ENCODE assay signal across 8 mouse cellular contexts in genomic region chr4:133707464-133707863, GRCm38 (mm10). TPM values are rescaled to one million over a fixed set of nuclear protein-coding genes. Genes with fewer than 3 reads are reported as not detected.
DNase-seq lines count a peak whose midpoint lies in the region; ATAC-seq and TF ChIP-seq lines count a peak whose summit lies in the region.

No protein-coding gene starts in this region.

- CTCF ChIA-PET in Patski (lab: Charles Lee), result no interaction called here

- no peak for TF ChIP-seq POLR2A in cerebellum, adult 2 months (IDR thresholded peaks at IDR 0.05; ENCODE audit: borderline replicate concordance, insufficient read depth, low read length)

- no peak overlapping the region for H3K4me3 ChIP-seq in cerebellum, adult 2 months (replicated peaks; ENCODE audit: insufficient read depth, low read depth, low read length)
- no peak overlapping the region for H3K4me3 ChIP-seq in layer of hippocampus, adult 2 months
- H3K4me3 ChIP-seq in liver, embryonic 14.5 days (ENCODE audit: insufficient read depth in 1 of 2, low read depth in 2 of 2, low read length in 2 of 2), result no peak overlapping the region

- no peak for TF ChIP-seq CTCF in cerebellum, adult 2 months (IDR thresholded peaks at IDR 0.05; ENCODE audit: borderline replicate concordance, insufficient read depth, low read depth, low read length)
- no peak for TF ChIP-seq CTCF in layer of hippocampus, adult 2 months (conservative IDR thresholded peaks at IDR 0.05)
- TF ChIP-seq CTCF in Patski (IDR thresholded peaks at IDR 0.05), result no peak
- TF ChIP-seq CTCF in liver, embryonic 14.5 days (IDR thresholded peaks at IDR 0.05; ENCODE audit: low read depth), result no peak

- peaks cover 31% of the 10 kb centered on the region for H3K4me1 ChIP-seq in cerebellum, adult 2 months (ENCODE audit: control insufficient read depth, insufficient read depth, low read length)
- peaks cover 17 to 41% of the 10 kb centered on the region in 2 experiments for H3K4me1 ChIP-seq in liver, embryonic 14.5 days (replicated peaks; ENCODE audit: control insufficient read depth in 2 of 2, insufficient read depth in 2 of 2, low read length in 1 of 2)

- H3K4me2 ChIP-seq in liver, embryonic 14.5 days (ENCODE audit: low read depth), result peak overlapping the region; percentile 13; the same call in 1 of the 2 replicates

- WGBS in cerebellum, adult 2 months, result 11% methylated on average over 1 of the region's 1 CpGs
- WGBS in liver, embryonic 14.5 days (ENCODE audit: insufficient replicate concordance), result 10% methylated on average over 1 of the region's 1 CpGs

- no peaks in the 10 kb centered on the region for H3K27me3 ChIP-seq in cerebellum, adult 2 months (ENCODE audit: control insufficient read depth, insufficient read depth, low read length)
- H3K27me3 ChIP-seq in Patski, result no peaks in the 10 kb centered on the region
- H3K27me3 ChIP-seq in liver, embryonic 14.5 days (ENCODE audit: control insufficient read depth, insufficient read depth, low read length), result no peaks in the 10 kb centered on the region

- H3K36me3 ChIP-seq in liver, embryonic 14.5 days (replicated peaks; ENCODE audit: control insufficient read depth, insufficient read depth, low read depth), result peaks cover 47% of the 10 kb centered on the region

- H3K9ac ChIP-seq in liver, embryonic 14.5 days (replicated peaks), result no peak overlapping the region; the same call in 1 of the 2 replicates

- DNase-seq in cerebellum, adult 2 months, result no peak
- DNase-seq in cerebellum, adult 18-20 months, result no peak
- DNase-seq in layer of hippocampus, adult 2 months (ENCODE audit: low spot score in 2 of 2), result no peak
- DNase-seq in layer of hippocampus, adult 9-11 months, result no peak
- no peak for DNase-seq in Patski (ENCODE audit: low read depth, low spot score)
- no peak for DNase-seq in liver, embryonic 14.5 days (ENCODE audit: low read depth in 3 of 3, low spot score in 3 of 3)
- no peak for DNase-seq in spleen, adult 18-20 months
- DNase-seq in left cerebral cortex, postnatal 10 days (ENCODE audit: extremely low spot score in 1 of 2, low spot score in 2 of 2), result no peak

- H3K27ac ChIP-seq in cerebellum, adult 2 months (ENCODE audit: insufficient read depth, low read length), result peak overlapping the region; percentile 82; the same call in 1 of the 2 replicates
- H3K27ac ChIP-seq in layer of hippocampus, adult 2 months, result peak overlapping the region; percentile 73
- H3K27ac ChIP-seq in liver, embryonic 14.5 days, result peak overlapping the region; percentile 8; the same call in 1 of the 2 replicates

- POLR2A ChIA-PET in Patski (lab: Charles Lee), result interaction anchor here (0.6 to 1.3 kb wide), 3 partner anchors 34 to 99 kb away, joined by 3 to 4 read pairs (median 3); no protein-coding TSS in a partner anchor

- no peak for TF ChIP-seq EP300 in liver, embryonic 14.5 days (IDR thresholded peaks at IDR 0.05; ENCODE audit: low read depth)

- in situ Hi-C loops in Patski (cut with MboI; ENCODE audit: low pct_unique_long_range_greater_than_20kb), result no loop called here

- ATAC-seq in Patski, result peak; percentile 47
- ATAC-seq in liver, embryonic 14.5 days (ENCODE audit: insufficient read depth), result no peak

- H3K9me3 ChIP-seq in liver, embryonic 14.5 days (ENCODE audit: control insufficient read depth, low read length), result no peaks in the 10 kb centered on the region

- intact Hi-C loops in left cerebral cortex, postnatal 10 days (cut with DNase I), result no loop called here

RNA-seq across cellular contexts. Expression of gene Pigv, which starts 35.0 kb away (rescaled TPM):
- 10.8 and 11.1 TPM in 2 replicates for polyA plus RNA-seq in cerebellum, adult 2 months (2012; rRNA removed)
- total RNA-seq in layer of hippocampus, adult 2 months (2021), result 1 to 10 TPM; 9.1 to 9.7 TPM
- 6.9 TPM for polyA plus RNA-seq in Patski (2021)
- 3.2 and 3.3 TPM in 2 replicates for polyA plus RNA-seq in liver, embryonic 14.5 days (2012; rRNA removed)
- polyA plus RNA-seq in liver, embryonic 14.5 days (2014; fragmentation: Nextera tagmentation; extraction: Ambion mirVana), result 3.1 and 4.0 TPM in 2 replicates
- total RNA-seq in left cerebral cortex, postnatal 10 days (2021), result 10 to 100 TPM in 1 of 2 experiments, 1 to 10 TPM in 1; 8.8 to 10.1 TPM

RNA-seq across cellular contexts. Expression of gene Arid1a, which starts 49.1 kb away (rescaled TPM):
- 49.4 and 52.2 TPM in 2 replicates for polyA plus RNA-seq in cerebellum, adult 2 months (2012; rRNA removed)
- 10 to 100 TPM; 83.2 to 88.6 TPM for total RNA-seq in layer of hippocampus, adult 2 months (2021)
- polyA plus RNA-seq in Patski (2021), result 33.2 TPM
- 11.9 and 12.0 TPM in 2 replicates for polyA plus RNA-seq in liver, embryonic 14.5 days (2012; rRNA removed)
- 7.4 and 7.8 TPM in 2 replicates for polyA plus RNA-seq in liver, embryonic 14.5 days (2014; fragmentation: Nextera tagmentation; extraction: Ambion mirVana)
- 10 to 100 TPM; 76.0 to 76.8 TPM for total RNA-seq in left cerebral cortex, postnatal 10 days (2021)

RNA-seq across cellular contexts. Expression of gene Zdhhc18, which starts 57.5 kb away (rescaled TPM):
- polyA plus RNA-seq in cerebellum, adult 2 months (2012; rRNA removed), result 51.8 and 58.7 TPM in 2 replicates
- 10 to 100 TPM; 37.1 to 38.0 TPM for total RNA-seq in layer of hippocampus, adult 2 months (2021)
- 48.3 TPM for polyA plus RNA-seq in Patski (2021)
- 3.8 and 3.9 TPM in 2 replicates for polyA plus RNA-seq in liver, embryonic 14.5 days (2012; rRNA removed)
- 0.58 and 0.90 TPM in 2 replicates for polyA plus RNA-seq in liver, embryonic 14.5 days (2014; fragmentation: Nextera tagmentation; extraction: Ambion mirVana)
- 10 to 100 TPM; 31.8 to 34.1 TPM for total RNA-seq in left cerebral cortex, postnatal 10 days (2021)

Comparison
In these comparisons a context has a peak if more than half of its experiments do, and no peak if none do; other contexts are left out.
1. H3K27ac ChIP-seq: peak in every context shown above with its lines; median percentile 82 in cerebellum, adult 2 months; 73 in layer of hippocampus, adult 2 months; 8 in liver, embryonic 14.5 days.
2. RNA of gene Zdhhc18, which starts 57.5 kb away (polyA plus RNA-seq): 51.8 to 58.7 TPM in cerebellum, adult 2 months and 48.3 TPM in Patski (single experiment); 0.58 to 3.9 TPM in liver, embryonic 14.5 days; every median in the first group is over 10 times any median in the second.